Comparison of ENCODE assay signal across 8 mouse cellular contexts in the genomic region with DNA sequence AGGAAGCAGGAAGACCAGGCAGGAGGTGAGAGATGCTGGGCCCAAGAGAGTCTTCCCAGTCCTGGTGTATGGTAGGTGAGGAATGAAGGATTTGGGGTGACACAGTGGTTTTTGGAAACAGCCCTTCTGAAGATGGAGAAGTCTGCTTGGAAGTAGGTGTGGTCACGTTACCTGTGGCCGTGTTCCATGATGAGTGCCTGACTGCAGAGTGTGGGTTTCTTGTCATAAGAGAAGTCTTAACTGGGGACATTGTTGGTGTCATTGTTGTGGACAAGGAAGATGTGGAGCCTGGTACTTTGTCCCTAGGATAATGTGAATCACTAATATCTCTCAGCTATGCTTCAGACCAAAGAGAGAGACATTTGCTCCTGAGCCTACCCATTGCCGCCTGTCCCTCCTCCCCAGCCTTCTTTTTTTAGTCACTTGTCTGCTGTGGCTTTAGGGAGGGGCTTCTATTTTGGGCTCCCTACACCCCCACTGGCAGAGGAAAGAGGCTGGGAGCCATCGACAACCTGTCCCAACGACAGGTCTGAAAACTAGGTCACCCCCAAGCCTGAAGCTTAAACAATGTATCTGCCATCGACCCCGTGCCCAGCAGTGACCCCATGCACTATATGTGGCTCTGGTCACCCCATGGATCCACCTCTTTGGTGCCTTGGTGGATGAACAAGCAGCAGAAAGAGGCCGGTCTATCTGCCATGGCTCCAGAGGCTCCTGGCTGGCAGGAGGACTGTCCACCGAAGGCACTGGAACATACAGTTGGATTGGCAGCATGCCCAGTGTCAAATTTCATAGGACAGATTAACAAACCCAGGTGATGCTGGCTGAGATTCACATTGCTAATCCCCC. TPM values are rescaled to one million over a fixed set of nuclear protein-coding genes. Genes with fewer than 3 reads are reported as not detected.
DNase-seq lines count a peak whose midpoint lies in the region; ATAC-seq lines count a peak whose summit lies in the region.

No protein-coding gene starts in this region.

- intact Hi-C loops in gastrocnemius, postnatal 36 days (cut with DNase I) = no loop called here

- peak; percentile 75 for ATAC-seq in frontal cortex, adult (ENCODE audit: low TSS enrichment)

- no peak for DNase-seq in frontal cortex, postnatal 14 days (ENCODE audit: low spot score in 2 of 2)
- peak; percentile 69 to 75 for DNase-seq in cerebellum, adult 18-20 months
- peak; percentile 37 to 51 for DNase-seq in gastrocnemius, postnatal 36 days
- DNase-seq in heart, postnatal 4 days = peak; percentile 64
- no peak for DNase-seq in Muller cell, postnatal 12 days (ENCODE audit: inconsistent ontology term)
- no peak for DNase-seq in right cerebral cortex, adult 2 months (ENCODE audit: low spot score in 2 of 2)
- no peak for DNase-seq in kidney, adult 9 months

RNA-seq across cellular contexts. Expression of gene Cd5, which starts 21.4 kb away (rescaled TPM):
- total RNA-seq in gastrocnemius, postnatal 36 days (2021) = under 1 TPM in 1 of 2 experiments, not detected in 1; 0.59 TPM
- under 1 TPM; 0.34 to 0.95 TPM for total RNA-seq in heart, postnatal 4 days (2021)

Comparison
In these comparisons a context has a peak if more than half of its experiments do, and no peak if none do; other contexts are left out.
1. DNase-seq: peak in cerebellum, adult 18-20 months (2 of 2), gastrocnemius, postnatal 36 days (2 of 2) and heart, postnatal 4 days (single experiment); none in frontal cortex, postnatal 14 days (0 of 2), Muller cell, postnatal 12 days (single experiment), right cerebral cortex, adult 2 months (0 of 2) and kidney, adult 9 months (single experiment).